ENCODE assay signal across 13 mouse cellular contexts in genomic region chr8:86872097-86872815, GRCm38 (mm10). TPM values are rescaled to one million over a fixed set of nuclear protein-coding genes. Genes with fewer than 3 reads are reported as not detected.
DNase-seq lines count a peak whose midpoint lies in the region; ATAC-seq and TF ChIP-seq lines count a peak whose summit lies in the region.
"Had no signal": no experiment of that assay in that cellular context is flagged by ENCODE, and none has a peak within 500 bp of the region (broad histone marks: within the 10 kb centered on the region; RNA-seq: fewer than 3 reads in every experiment).

No protein-coding gene starts in this region.

- no peak for DNase-seq in heart, adult 2 months
- peak; percentile 91 for DNase-seq in brain, adult 2 months (ENCODE audit: low read depth, low spot score)
- DNase-seq in cerebellum, adult 9-10 months = peak; percentile 85
- DNase-seq in urinary bladder, postnatal 4 days (ENCODE audit: low spot score in 2 of 2) = no peak
- DNase-seq: thymus, postnatal 4 days had no signal

- H3K36me3 ChIP-seq in heart, adult 2 months (ENCODE audit: control insufficient read depth, insufficient read depth, low read length) = peaks cover 22% of the 10 kb centered on the region
- no peaks in the 10 kb centered on the region for H3K36me3 ChIP-seq in heart, embryonic 11.5 days (ENCODE audit: control insufficient read depth, insufficient read depth, low read length)
- no peaks in the 10 kb centered on the region for H3K36me3 ChIP-seq in macrophage (ENCODE audit: inconsistent target)
- H3K36me3 ChIP-seq in kidney, embryonic 14.5 days (ENCODE audit: control insufficient read depth, insufficient read depth, low read length) = no peaks in the 10 kb centered on the region
- H3K36me3 ChIP-seq: neural tube, embryonic 12.5 days had no signal

- H3K4me3 ChIP-seq in heart, adult 2 months = no peak overlapping the region
- no peak overlapping the region for H3K4me3 ChIP-seq in heart, embryonic 11.5 days (ENCODE audit: low read depth, low read length)
- H3K4me3 ChIP-seq in macrophage (ENCODE audit: inconsistent target) = no peak overlapping the region
- no peak overlapping the region for H3K4me3 ChIP-seq in kidney, embryonic 14.5 days (ENCODE audit: low read length)
- H3K4me3 ChIP-seq: kidney, embryonic 15.5 days; neural tube, embryonic 12.5 days had no signal

- TF ChIP-seq EP300 in heart, adult 2 months (IDR thresholded peaks at IDR 0.05; ENCODE audit: insufficient read depth, low read depth, low read length) = no peak

- H3K4me1 ChIP-seq in heart, adult 2 months (ENCODE audit: control insufficient read depth, insufficient read depth, low read length) = peaks cover 36% of the 10 kb centered on the region
- H3K4me1 ChIP-seq in heart, embryonic 11.5 days (ENCODE audit: control insufficient read depth, insufficient read depth, low read length) = peaks cover 38% of the 10 kb centered on the region
- peaks cover 10% of the 10 kb centered on the region; the same call in 1 of the 2 replicates for H3K4me1 ChIP-seq in kidney, embryonic 14.5 days (ENCODE audit: control insufficient read depth, insufficient read depth, low read length)
- H3K4me1 ChIP-seq: neural tube, embryonic 12.5 days had no signal

- H3K9me3 ChIP-seq in heart, embryonic 11.5 days (replicated peaks; ENCODE audit: control insufficient read depth, low read length) = no peaks in the 10 kb centered on the region
- H3K9me3 ChIP-seq in kidney, embryonic 14.5 days (ENCODE audit: control insufficient read depth, low read length) = no peaks in the 10 kb centered on the region
- H3K9me3 ChIP-seq: kidney, embryonic 15.5 days; megakaryocyte, embryonic 14.5 days; neural tube, embryonic 12.5 days had no signal

- peaks cover 18% of the 10 kb centered on the region for H3K79me2 ChIP-seq in heart, adult 2 months (replicated peaks; ENCODE audit: control insufficient read depth, insufficient read depth, low read length)
- peaks cover 99% of the 10 kb centered on the region for H3K79me2 ChIP-seq in macrophage (ENCODE audit: inconsistent target)

- 73% methylated on average over 11 of the region's 11 CpGs for WGBS in heart, adult 2 months
- 91% methylated on average over 11 of the region's 11 CpGs for WGBS in heart, embryonic 11.5 days (ENCODE audit: insufficient replicate concordance)
- WGBS in macrophage (ENCODE audit: missing documents) = 83% methylated on average over 11 of the region's 11 CpGs
- WGBS in kidney, embryonic 14.5 days = 91% methylated on average over 11 of the region's 11 CpGs

- TF ChIP-seq CTCF in heart, adult 2 months (IDR thresholded peaks at IDR 0.05) = no peak

- intact Hi-C loops in heart, adult 2 months (cut with DNase I) = no loop called here

- H3K4me2 ChIP-seq in heart, embryonic 11.5 days = no peak overlapping the region
- no peak overlapping the region for H3K4me2 ChIP-seq in kidney, embryonic 14.5 days (replicated peaks; ENCODE audit: low read depth, low read length)
- H3K4me2 ChIP-seq: kidney, embryonic 15.5 days; neural tube, embryonic 12.5 days had no signal

- ATAC-seq in heart, embryonic 11.5 days (replicated peaks; ENCODE audit: insufficient number of reproducible peaks, low FRiP score, low TSS enrichment) = no peak
- no peak for ATAC-seq in kidney, embryonic 14.5 days (ENCODE audit: low FRiP score, low TSS enrichment)
- no peak for ATAC-seq in erythroblast, adult 5-6 weeks (replicated peaks; ENCODE audit: low FRiP score, poor library complexity, severe bottlenecking)

- no peak for TF ChIP-seq POLR2A in heart, adult 2 months (IDR thresholded peaks at IDR 0.05; ENCODE audit: insufficient read depth, low read depth, low read length)

- no peak overlapping the region for H3K9ac ChIP-seq in heart, adult 2 months (ENCODE audit: low read depth, low read length)
- H3K9ac ChIP-seq in heart, embryonic 11.5 days (ENCODE audit: low read depth, low read length) = no peak overlapping the region
- H3K9ac ChIP-seq in kidney, embryonic 14.5 days (ENCODE audit: low read depth, low read length) = no peak overlapping the region
- H3K9ac ChIP-seq: kidney, embryonic 15.5 days; liver, embryonic 14.5 days; neural tube, embryonic 12.5 days had no signal

- H3K27ac ChIP-seq in heart, adult 2 months = peak overlapping the region; percentile 40
- no peak overlapping the region for H3K27ac ChIP-seq in heart, embryonic 11.5 days (ENCODE audit: low read depth, low read length)
- H3K27ac ChIP-seq in macrophage = peak overlapping the region; percentile 35; the same call in 1 of the 2 replicates
- no peak overlapping the region for H3K27ac ChIP-seq in kidney, embryonic 14.5 days (ENCODE audit: low read depth, low read length)
- H3K27ac ChIP-seq: kidney, embryonic 15.5 days; liver, embryonic 14.5 days; neural tube, embryonic 12.5 days had no signal

- no peaks in the 10 kb centered on the region for H3K27me3 ChIP-seq in heart, adult 2 months (ENCODE audit: control insufficient read depth, insufficient read depth, low read length)
- H3K27me3 ChIP-seq in heart, embryonic 11.5 days (ENCODE audit: control insufficient read depth, insufficient read depth, low read length) = no peaks in the 10 kb centered on the region
- H3K27me3 ChIP-seq in kidney, embryonic 14.5 days (ENCODE audit: control insufficient read depth, insufficient read depth, low read length) = no peaks in the 10 kb centered on the region
- H3K27me3 ChIP-seq: kidney, embryonic 15.5 days; megakaryocyte, embryonic 14.5 days; neural tube, embryonic 12.5 days had no signal

RNA-seq across cellular contexts. Expression of gene N4bp1, which starts 12.8 kb away (rescaled TPM):
- total RNA-seq in heart, adult 2 months (2021) = 10 to 100 TPM; 17.1 to 18.1 TPM
- 8.9 and 12.7 TPM in 2 replicates for polyA plus RNA-seq in heart, adult 2 months (2012; rRNA removed)
- 7.2 and 9.6 TPM in 2 replicates for polyA plus RNA-seq in heart, embryonic 11.5 days (2014; fragmentation: Nextera tagmentation; extraction: Ambion mirVana)
- total RNA-seq in macrophage (2018; cell fraction: chromatin; rRNA removed) = 100 to 1,000 TPM in 21 of 26 experiments, 10 to 100 TPM in 5; 55.3 to 365 (median 171) TPM
- total RNA-seq in macrophage (2018; cell fraction: cytosol; rRNA removed) = 10 to 100 TPM; 24.5 to 94.7 (median 48.1) TPM
- 100 to 1,000 TPM in 20 of 26 experiments, 10 to 100 TPM in 6; 49.0 to 306 (median 133) TPM for total RNA-seq in macrophage (2018; cell fraction: nucleus; rRNA removed)
- 17.2 to 24.6 TPM (median 22.9 TPM) in 3 replicates for polyA plus RNA-seq in macrophage (2018)
- 11.7 and 13.2 TPM in 2 replicates for polyA plus RNA-seq in kidney, embryonic 14.5 days (2014; fragmentation: Nextera tagmentation; extraction: Ambion mirVana)
- total RNA-seq in erythroblast, adult 5-6 weeks (2015; ENCODE audit: low replicate concordance) = 5.0 and 10.7 TPM in 2 replicates
- 6.0 and 8.4 TPM in 2 replicates for total RNA-seq in erythroblast, adult 5-6 weeks (2017; ENCODE audit: low replicate concordance)

Comparison
In these comparisons a context has a peak if more than half of its experiments do, and no peak if none do; other contexts are left out.
1. H3K27ac ChIP-seq: peak in heart, adult 2 months (single experiment) and macrophage (single experiment); none in heart, embryonic 11.5 days (single experiment) and kidney, embryonic 14.5 days (single experiment).
2. DNase-seq: peak in brain, adult 2 months (single experiment) and cerebellum, adult 9-10 months (single experiment); none in heart, adult 2 months (0 of 2) and urinary bladder, postnatal 4 days (0 of 2).